Mouse (Mus musculus) heart, postnatal 0 days (tissue): ENCODE results near the gene Dera.

ENCODE experiments used
- CTCF ChIP-seq: IDR thresholded peaks from 2 replicates; pipeline ENCODE4 v1.5.1; 2016; ENCODE audit warnings: antibody characterized with exemption, control low read depth, low read depth
- EP300 ChIP-seq: IDR thresholded peaks from 2 replicates; pipeline ENCODE4 v1.6.1; 2016; ENCODE audit warnings: antibody characterized with exemption, low read depth

GRCm38 (mm10) chr6:137816508-137816907 is 62.2 kb downstream of the Dera start:
- TF ChIP-seq CTCF = no peak
- no peak for TF ChIP-seq EP300
